Mouse (Mus musculus): ENCODE measurements around the gene Accsl. TPM values are rescaled to one million over a fixed set of nuclear protein-coding genes. Genes with fewer than 3 reads are reported as not detected.
A peak's percentile ranks its signal among the peaks of the same experiment; 100 is the strongest.

Accsl gene
- total and polyA plus RNA-seq, 3 experiments: 0.30 to 0.63 TPM; not detected in 1

DNA sequence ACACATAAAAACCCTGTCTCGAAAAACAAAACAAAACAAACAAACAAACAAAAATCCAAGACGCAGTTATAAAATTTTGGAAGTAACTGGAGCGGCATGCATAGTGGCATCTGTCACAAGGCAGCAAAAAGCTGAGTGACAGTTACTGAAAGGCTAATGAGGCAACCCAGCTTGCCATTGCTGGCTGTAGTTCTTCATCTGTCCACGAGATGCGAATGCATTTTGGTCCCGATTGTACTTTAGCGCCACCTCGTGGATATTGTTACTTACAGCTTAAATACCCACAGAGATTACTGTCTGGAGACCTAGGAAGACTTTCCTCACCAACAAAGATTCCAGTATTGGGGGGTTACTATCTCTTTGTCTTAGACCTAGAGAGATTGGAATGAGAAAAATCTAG, 45.4 kb downstream of the Accsl start:
- Histone ChIP-seq H3K79me2 (replicated peaks; ENCODE audit: control insufficient read depth, extremely low read depth, insufficient read depth, poor library complexity, severe bottlenecking) (no peaks in the 10 kb centered on the region), H3K4me3 (replicated peaks in 1 of 3; ENCODE audit: low read depth in 2 of 3, low read length in 2 of 3, poor library complexity in 1 of 3) (no peak overlapping the region), H3K4me2 (ENCODE audit: insufficient read depth, low read depth, poor library complexity, severe bottlenecking) (no peak overlapping the region), H3K36me3 (replicated peaks in 1 of 2; ENCODE audit: control insufficient read depth in 1 of 2, insufficient read depth in 1 of 2, low read length in 1 of 2) (peaks cover 5 to 17% of the 10 kb centered on the region in 2 experiments), H3K27me3 (replicated peaks) (no peaks in the 10 kb centered on the region), H3K9ac (ENCODE audit: insufficient read depth, low read depth) (no peak overlapping the region), H3K9me3 (replicated peaks; ENCODE audit: low read length) (no peaks in the 10 kb centered on the region), H3K4me1 (ENCODE audit: control insufficient read depth in 1 of 2, insufficient read depth in 2 of 2) (peaks cover 0 to 9% of the 10 kb centered on the region in 2 experiments; a peak in 2 of 4 replicates), H3K27ac (ENCODE audit: insufficient read depth, low read depth) (no peak overlapping the region)
- in situ Hi-C loops (cut with MboI; ENCODE audit: low pct_ligation_motif_present, low pct_unique_long_range_greater_than_20kb, low sequenced_read_pairs) (no loop called here), dilution Hi-C loops (cut with MboI; ENCODE audit: extremely low pct_ligation_motif_present, extremely low pct_unique_long_range_greater_than_20kb, low sequenced_read_pairs) (no loop called here)
- TF ChIP-seq SMC3 (IDR thresholded peaks at IDR 0.05; ENCODE audit: low read depth, low read length) (peak; percentile 65), HCFC1 (IDR thresholded peaks at IDR 0.05; ENCODE audit: low read depth, low read length) (no peak), MYC (IDR thresholded peaks at IDR 0.05; ENCODE audit: low read depth, low read length) (peak; percentile 66), SIN3A (IDR thresholded peaks at IDR 0.05; ENCODE audit: low read length) (no peak), RCOR1 (conservative IDR thresholded peaks at IDR 0.05; ENCODE audit: low read depth, low read length) (no peak), BHLHE40 (IDR thresholded peaks at IDR 0.05; ENCODE audit: low read depth, low read length) (no peak), UBTF (IDR thresholded peaks at IDR 0.05; ENCODE audit: low read depth, low read length) (no peak), POLR2AphosphoS2 (IDR thresholded peaks at IDR 0.05; ENCODE audit: low read depth, low read length) (no peak), ZKSCAN1 (IDR thresholded peaks at IDR 0.05; ENCODE audit: borderline replicate concordance, low read depth, low read length) (no peak), KAT2A (IDR thresholded peaks at IDR 0.05; ENCODE audit: insufficient replicate concordance, low read length) (no peak), MEF2A (IDR thresholded peaks at IDR 0.05; ENCODE audit: borderline replicate concordance, low read depth, low read length) (no peak), JUND (conservative IDR thresholded peaks at IDR 0.05; ENCODE audit: low read depth, low read length) (peak; percentile 48; the same call in 1 of the 2 replicates), IRF4 (IDR thresholded peaks at IDR 0.05; ENCODE audit: low read depth, low read length) (no peak; the same call in 1 of the 2 replicates), NRF1 (IDR thresholded peaks at IDR 0.05; ENCODE audit: low read depth, low read length) (0 out of 2 replicates have a peak, but pooled peaks have one; percentile 17), GABPA (IDR thresholded peaks at IDR 0.05; ENCODE audit: insufficient replicate concordance, low read depth, low read length) (no peak), ZMIZ1 (IDR thresholded peaks at IDR 0.05; ENCODE audit: low read depth, low read length) (no peak), MAFK (IDR thresholded peaks at IDR 0.05; ENCODE audit: insufficient replicate concordance, low read length) (no peak), CTCF (conservative IDR thresholded peaks at IDR 0.05 in 1 of 2, IDR thresholded peaks at IDR 0.05 in 1 of 2; ENCODE audit: low read depth in 2 of 2, low read length in 2 of 2) (peak; percentile 97 to 100), ELF1 (IDR thresholded peaks at IDR 0.05; ENCODE audit: low read depth, low read length) (no peak), PAX5 (IDR thresholded peaks at IDR 0.05; ENCODE audit: low read length) (no peak), JUN (IDR thresholded peaks at IDR 0.05; ENCODE audit: insufficient read depth, low read depth, low read length) (no peak), MAZ (IDR thresholded peaks at IDR 0.05; ENCODE audit: low read depth, low read length) (no peak), USF2 (conservative IDR thresholded peaks at IDR 0.05; ENCODE audit: low read depth, low read length) (no peak), MAX (IDR thresholded peaks at IDR 0.05; ENCODE audit: low read length) (no peak), TBP (conservative IDR thresholded peaks at IDR 0.05; ENCODE audit: low read depth, low read length) (no peak), ZC3H11A (IDR thresholded peaks at IDR 0.05; ENCODE audit: low read depth, low read length) (no peak), TCF12 (IDR thresholded peaks at IDR 0.05; ENCODE audit: low read depth, low read length) (no peak), RAD21 (IDR thresholded peaks at IDR 0.05; ENCODE audit: low read depth, low read length) (peak; percentile 66), POLR2A (IDR thresholded peaks at IDR 0.05; ENCODE audit: low read depth, low read length) (no peak), ETS1 (conservative IDR thresholded peaks at IDR 0.05; ENCODE audit: low read depth, low read length) (no peak), MXI1 (IDR thresholded peaks at IDR 0.05; ENCODE audit: low read depth, low read length) (no peak), EP300 (IDR thresholded peaks at IDR 0.05; ENCODE audit: low read length) (no peak), CHD2 (IDR thresholded peaks at IDR 0.05; ENCODE audit: low read length) (no peak), E2F4 (IDR thresholded peaks at IDR 0.05; ENCODE audit: insufficient replicate concordance, low read depth, low read length) (no peak), USF1 (IDR thresholded peaks at IDR 0.05; ENCODE audit: low read depth, low read length) (no peak), ZNF384 (IDR thresholded peaks at IDR 0.05; ENCODE audit: low read depth, low read length) (no peak), CHD1 (IDR thresholded peaks at IDR 0.05; ENCODE audit: low read depth, low read length) (no peak), NELFE (IDR thresholded peaks at IDR 0.05; ENCODE audit: low read depth, low read length) (peak; percentile 74; the same call in 1 of the 2 replicates)
- peak; percentile 97 for DNase-seq (ENCODE audit: extremely low read depth)
